Mouse (Mus musculus): ENCODE measurements around the gene Spns3. TPM values are rescaled to one million over a fixed set of nuclear protein-coding genes. Genes with fewer than 3 reads are reported as not detected.

Spns3 gene
- polyA plus RNA-seq, 1 experiment from 2014 or later: 0.14 TPM

GRCm38 (mm10) chr11:72446311-72447105 is 103.8 kb downstream of the Spns3 start:
- WGBS: 86% methylated on average over 6 of the region's 6 CpGs

More at GRCm38 (mm10) chr11:72446311-72447105, 103.8 kb downstream of the Spns3 start:
- Histone ChIP-seq H3K4me1 (replicated peaks) (peaks cover 12% of the 10 kb centered on the region), H3K4me2 (no peak overlapping the region), H3K4me3 (no peak overlapping the region), H3K27ac (no peak overlapping the region), H3K9ac (no peak overlapping the region), H3K36me3 (peaks cover 93% of the 10 kb centered on the region), H3K9me3 (replicated peaks) (no peaks in the 10 kb centered on the region), H3K27me3 (no peaks in the 10 kb centered on the region)
- ATAC-seq (replicated peaks; ENCODE audit: insufficient number of reproducible peaks, insufficient read depth, low FRiP score, low read depth): no peak

Other genes with a start within 250 kb of the Spns3 start
- gene Xaf1, start 248.9 kb downstream of the Spns3 start, polyA plus RNA-seq (2015; fragmentation: Nextera tagmentation; extraction: Ambion mirVana): 9.5 and 10.2 TPM in 2 replicates
- gene Fbxo39, start 236.1 kb downstream of the Spns3 start, polyA plus RNA-seq (2015; fragmentation: Nextera tagmentation; extraction: Ambion mirVana): not detected in 2 replicates
- gene Tekt1, start 188.1 kb downstream of the Spns3 start, polyA plus RNA-seq (2015; fragmentation: Nextera tagmentation; extraction: Ambion mirVana): 0.72 and 1.1 TPM in 2 replicates
- gene Smtnl2, start 138.8 kb downstream of the Spns3 start, polyA plus RNA-seq (2015; fragmentation: Nextera tagmentation; extraction: Ambion mirVana): 114 and 133 TPM in 2 replicates
- gene Ggt6, start 115.0 kb downstream of the Spns3 start, polyA plus RNA-seq (2015; fragmentation: Nextera tagmentation; extraction: Ambion mirVana): 0.15 TPM in 1 of 2 replicates, not detected in the other
- 57.8 and 83.8 TPM in 2 replicates for gene Mybbp1a, start 109.2 kb downstream of the Spns3 start, polyA plus RNA-seq (2015; fragmentation: Nextera tagmentation; extraction: Ambion mirVana)
- 2.8 and 3.2 TPM in 2 replicates for gene Spns2, start 60.6 kb downstream of the Spns3 start, polyA plus RNA-seq (2015; fragmentation: Nextera tagmentation; extraction: Ambion mirVana)
- 53.2 and 57.5 TPM in 2 replicates for gene Ube2g1, start 56.8 kb upstream of the Spns3 start, polyA plus RNA-seq (2015; fragmentation: Nextera tagmentation; extraction: Ambion mirVana)
- 13.9 and 17.4 TPM in 2 replicates for gene Ankfy1, start 139.5 kb upstream of the Spns3 start, polyA plus RNA-seq (2015; fragmentation: Nextera tagmentation; extraction: Ambion mirVana)
- gene Cyb5d2, start 245.6 kb upstream of the Spns3 start, polyA plus RNA-seq (2015; fragmentation: Nextera tagmentation; extraction: Ambion mirVana): 7.5 and 7.7 TPM in 2 replicates
- gene Zzef1, start 245.7 kb upstream of the Spns3 start, polyA plus RNA-seq (2015; fragmentation: Nextera tagmentation; extraction: Ambion mirVana): 6.0 and 8.7 TPM in 2 replicates

Measured in heart, embryonic 15.5 days (tissue).